Mouse (Mus musculus): ENCODE data around the gene Ccdc50.

DNA sequence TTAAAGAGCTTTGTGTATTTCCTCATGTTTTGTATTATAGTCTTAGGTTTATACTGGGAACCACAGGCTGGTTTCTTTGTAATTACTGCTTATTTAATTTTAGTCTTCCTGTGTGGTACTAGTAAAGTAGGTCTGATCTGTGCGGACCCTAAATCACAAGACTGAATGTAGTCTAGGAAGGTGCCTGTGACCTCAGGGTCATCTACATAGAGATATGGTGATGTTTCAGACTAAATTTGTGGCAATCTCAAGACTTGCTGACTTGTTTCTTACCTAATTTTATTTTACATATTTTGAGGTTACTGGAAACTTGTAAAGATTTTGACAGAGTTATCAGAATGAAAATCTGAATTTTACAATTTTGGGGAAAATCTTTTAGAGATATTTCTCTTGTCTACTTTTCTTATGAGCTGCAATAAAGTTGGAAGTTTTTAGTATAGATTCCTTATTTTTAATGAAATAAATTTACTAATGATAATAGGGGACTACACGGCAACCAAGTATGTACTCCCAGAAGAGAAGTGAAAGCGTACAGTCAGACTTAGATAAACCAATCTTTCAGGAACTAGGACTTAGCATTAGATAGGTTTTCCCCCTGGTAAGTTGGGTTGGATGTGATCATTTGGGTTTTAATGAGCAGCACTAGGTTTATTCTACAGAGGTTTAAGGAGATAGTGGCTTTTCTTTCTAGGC lies 10.5 kb downstream of the Ccdc50 start:
- TF ChIP-seq CTCF (IDR thresholded peaks at IDR 0.05; ENCODE audit: low read depth) (no peak), EP300 (IDR thresholded peaks at IDR 0.05; ENCODE audit: low read depth) (no peak)
